Mouse (Mus musculus) CH12.LX (cell line): Measurements from ENCODE around the gene Gad1. TPM values are rescaled to one million over a fixed set of nuclear protein-coding genes. Genes with fewer than 3 reads are reported as not detected.

ENCODE experiments used
- DNase-seq: peaks from one replicate; pipeline ENCODE4 v3.0.0-alpha.2; 2013; ENCODE audit errors: extremely low read depth
- H3K27ac ChIP-seq: 2 replicates; pipeline ENCODE4 v1.5.1; 2012; ENCODE audit warnings: low read depth, mild to moderate bottlenecking, control low read depth, moderate library complexity; ENCODE audit not compliant: insufficient read depth
- H3K27me3 ChIP-seq: replicated peaks from 2 replicates; pipeline ENCODE3; 2012; ENCODE audit warnings: inconsistent platforms
- H3K36me3 ChIP-seq, 2 experiments: replicated peaks in 1 of 2; 2 replicates each; pipeline versions ENCODE3 to v1.6.1; 2012; ENCODE audit warnings: inconsistent platforms in 1 of 2, low read length in 1 of 2, mild to moderate bottlenecking in 1 of 2, mixed read lengths in 1 of 2, moderate library complexity in 1 of 2; ENCODE audit not compliant: control insufficient read depth in 1 of 2, insufficient read depth in 1 of 2
- H3K4me1 ChIP-seq, 2 experiments: 2 replicates each; pipeline ENCODE4 v1.6.1; 2012; ENCODE audit warnings: inconsistent platforms in 1 of 2, moderate library complexity in 1 of 2; ENCODE audit not compliant: insufficient read depth in 2 of 2, control insufficient read depth in 1 of 2
- H3K4me2 ChIP-seq: 2 replicates; pipeline ENCODE4 v1.6.1; 2012; ENCODE audit warnings: low read depth, mild to moderate bottlenecking, control low read depth; ENCODE audit not compliant: poor library complexity, insufficient read depth, severe bottlenecking
- H3K4me3 ChIP-seq, 3 experiments: fragments of 150-350 bp in 1 of 3; sonication (generic) in 1 of 3; replicated peaks in 1 of 3; 2 replicates each; pipeline versions ENCODE3 to v1.5.1; 2011 to 2012; ENCODE audit warnings: low read depth in 2 of 3, low read length in 2 of 3, mild to moderate bottlenecking in 2 of 3, moderate library complexity in 2 of 3, control low read depth in 1 of 3, improper control_type of control experiment in 1 of 3, inconsistent platforms in 1 of 3, mixed read lengths in 1 of 3; ENCODE audit not compliant: poor library complexity in 1 of 3
- H3K79me2 ChIP-seq: replicated peaks from 2 replicates; pipeline ENCODE4 v1.6.1; 2012; ENCODE audit warnings: mild to moderate bottlenecking, moderate library complexity; ENCODE audit not compliant: control insufficient read depth, poor library complexity, insufficient read depth, severe bottlenecking; ENCODE audit errors: extremely low read depth
- H3K9ac ChIP-seq: 2 replicates; pipeline ENCODE4 v1.6.1; 2012; ENCODE audit warnings: low read depth, mild to moderate bottlenecking, control low read depth, moderate library complexity; ENCODE audit not compliant: insufficient read depth
- H3K9me3 ChIP-seq: replicated peaks from 2 replicates; pipeline ENCODE3; 2012; ENCODE audit warnings: low read length, inconsistent platforms, mixed read lengths
- CHD1 ChIP-seq: IDR thresholded peaks from 2 replicates; pipeline ENCODE4 v1.6.1; 2012; ENCODE audit warnings: low read depth, low read length, improper control_type of control experiment, inconsistent platforms
- E2F4 ChIP-seq: IDR thresholded peaks from 2 replicates; pipeline ENCODE4 v1.6.1; 2011; ENCODE audit warnings: low read depth, low read length, improper control_type of control experiment; ENCODE audit not compliant: insufficient replicate concordance
- ELF1 ChIP-seq: IDR thresholded peaks from 2 replicates; pipeline ENCODE4 v1.6.1; 2014; ENCODE audit warnings: low read depth, mild to moderate bottlenecking, inconsistent platforms, low read length, improper control_type of control experiment
- ETS1 ChIP-seq: conservative IDR thresholded peaks from 2 replicates; pipeline ENCODE4 v1.6.1; 2012; ENCODE audit warnings: low read depth, mild to moderate bottlenecking, inconsistent platforms, low read length, improper control_type of control experiment, moderate library complexity
- HCFC1 ChIP-seq: IDR thresholded peaks from 2 replicates; pipeline ENCODE4 v1.6.1; 2012; ENCODE audit warnings: low read depth, mild to moderate bottlenecking, inconsistent platforms, low read length, improper control_type of control experiment
- IRF4 ChIP-seq: IDR thresholded peaks from 2 replicates; pipeline ENCODE4 v1.6.1; 2014; ENCODE audit warnings: low read depth, mild to moderate bottlenecking, inconsistent platforms, low read length, improper control_type of control experiment
- MAX ChIP-seq: IDR thresholded peaks from 2 replicates; pipeline ENCODE4 v1.6.1; 2011; ENCODE audit warnings: low read length, improper control_type of control experiment
- MEF2A ChIP-seq: IDR thresholded peaks from 2 replicates; pipeline ENCODE4 v1.6.1; 2014; ENCODE audit warnings: low read depth, mild to moderate bottlenecking, inconsistent platforms, low read length, improper control_type of control experiment, borderline replicate concordance
- NRF1 ChIP-seq: IDR thresholded peaks from 2 replicates; pipeline ENCODE4 v1.6.1; 2014; ENCODE audit warnings: low read depth, mild to moderate bottlenecking, inconsistent platforms, low read length, improper control_type of control experiment, moderate library complexity
- ZKSCAN1 ChIP-seq: IDR thresholded peaks from 2 replicates; pipeline ENCODE4 v1.6.1; 2012; ENCODE audit warnings: low read depth, inconsistent platforms, low read length, improper control_type of control experiment, borderline replicate concordance
- ZMIZ1 ChIP-seq: IDR thresholded peaks from 2 replicates; pipeline ENCODE4 v1.6.1; 2012; ENCODE audit warnings: low read depth, mild to moderate bottlenecking, inconsistent platforms, low read length, improper control_type of control experiment
- ZNF384 ChIP-seq: IDR thresholded peaks from 2 replicates; pipeline ENCODE4 v1.6.1; 2012; ENCODE audit warnings: low read depth, low read length, improper control_type of control experiment, inconsistent platforms
- dilution Hi-C: fragments of 300-500 bp; cut with MboI; formaldehyde crosslinking; loops from 2 replicates; pipeline ENCODE4 v1.14.3; 2020; ENCODE audit warnings: low sequenced_read_pairs; ENCODE audit not compliant: extremely low pct_unique_long_range_greater_than_20kb, extremely low pct_ligation_motif_present
- in situ Hi-C: fragments of 300-500 bp; cut with MboI; formaldehyde crosslinking; loops from 3 replicates; pipeline ENCODE4 v1.14.3; 2019; ENCODE audit warnings: low sequenced_read_pairs, low pct_ligation_motif_present, low pct_unique_long_range_greater_than_20kb, mixed read lengths
- polyA plus RNA-seq: library from polyadenylated mRNA; unstranded; fragments of >175 nt; gene quantifications from 2 replicates; pipeline ENCODE4 v1.2.1, GENCODE M21; 2012; ENCODE audit warnings: low read depth; ENCODE audit not compliant: insufficient read length
- total RNA-seq, 2 experiments: library from RNA; depleted of rRNA; stranded (reverse); fragments of 300-350 nt in 1 of 2; fragments of >200 nt in 1 of 2; gene quantifications; 2 replicates each; pipeline ENCODE4 v1.2.3; 2012 to 2014

Gad1 gene
- total and polyA plus RNA-seq, 3 experiments: 1.3 to 1.9 (median 1.4) TPM

DNA sequence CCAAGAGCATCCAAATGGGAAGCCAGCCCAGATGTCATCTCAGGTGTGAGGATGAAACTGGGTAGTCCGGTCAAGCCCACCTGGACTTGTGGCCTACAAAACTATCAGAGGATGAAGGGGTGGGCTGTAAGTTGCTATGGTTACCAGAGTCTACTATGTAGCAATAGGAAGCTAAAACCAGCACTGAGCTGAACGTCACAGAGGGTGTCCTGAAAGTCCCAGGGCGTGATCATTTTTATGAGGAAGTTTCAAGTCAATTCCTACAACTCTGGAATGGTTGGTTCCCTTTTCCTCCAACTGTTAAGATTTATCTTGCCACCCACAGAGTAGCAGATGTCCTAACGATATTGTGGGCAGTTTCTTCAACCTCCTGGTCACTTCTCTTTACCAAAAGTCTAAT is 69.4 kb downstream of the Gad1 start:
- dilution Hi-C loops: no loop called here
- in situ Hi-C loops: no loop called here
- DNase-seq: no peak
- Histone ChIP-seq H3K79me2 (no peaks in the 10 kb centered on the region), H3K4me3 (no peak overlapping the region), H3K36me3 (no peaks in the 10 kb centered on the region), H3K4me1 (peaks cover 7 to 18% of the 10 kb centered on the region in 2 experiments; a peak in 2 of 4 replicates), H3K4me2 (no peak overlapping the region), H3K9me3 (peaks cover 2% of the 10 kb centered on the region)
- TF ChIP-seq MAX (no peak), ZMIZ1 (no peak), E2F4 (no peak), ZNF384 (no peak), CHD1 (no peak), ETS1 (no peak), NRF1 (no peak), IRF4 (no peak)
- TF ChIP-seq, all 38 proteins: peak for 0
- H3K9ac ChIP-seq: no peak overlapping the region
- H3K27ac ChIP-seq: no peak overlapping the region
- H3K27me3 ChIP-seq: peaks cover 2% of the 10 kb centered on the region

DNA sequence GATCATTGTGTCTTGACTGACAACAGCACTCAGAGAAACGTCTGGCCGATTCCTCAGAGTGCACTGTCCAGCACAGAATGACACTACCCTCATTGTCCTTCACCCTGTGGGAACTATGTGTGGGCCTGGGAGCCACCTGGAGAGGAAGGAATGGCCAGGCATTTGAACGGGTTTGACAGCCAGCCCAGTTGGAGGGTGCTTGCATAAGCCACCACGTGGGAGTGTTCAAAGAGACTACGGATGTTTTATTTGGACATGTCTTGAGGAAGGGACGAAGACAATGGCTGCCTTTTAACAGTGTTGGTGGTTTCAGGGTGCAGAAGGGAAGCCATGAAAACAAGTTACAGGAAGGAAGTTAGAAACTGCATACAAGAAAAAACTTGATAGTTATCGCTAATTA is 72.9 kb downstream of the Gad1 start:
- no peak for DNase-seq
- TF ChIP-seq MEF2A (no peak), ELF1 (no peak), ZKSCAN1 (no peak)
- Histone ChIP-seq H3K79me2 (no peaks in the 10 kb centered on the region), H3K36me3 (no peaks in the 10 kb centered on the region), H3K4me2 (no peak overlapping the region), H3K27ac (no peak overlapping the region), H3K9me3 (peaks cover 5% of the 10 kb centered on the region), H3K27me3 (peaks cover 2% of the 10 kb centered on the region), H3K4me3 (no peak overlapping the region), H3K4me1 (peaks cover 0 to 15% of the 10 kb centered on the region in 2 experiments; a peak in 2 of 4 replicates), H3K9ac (no peak overlapping the region)
- dilution Hi-C loops (no loop called here), in situ Hi-C loops (no loop called here)

DNA sequence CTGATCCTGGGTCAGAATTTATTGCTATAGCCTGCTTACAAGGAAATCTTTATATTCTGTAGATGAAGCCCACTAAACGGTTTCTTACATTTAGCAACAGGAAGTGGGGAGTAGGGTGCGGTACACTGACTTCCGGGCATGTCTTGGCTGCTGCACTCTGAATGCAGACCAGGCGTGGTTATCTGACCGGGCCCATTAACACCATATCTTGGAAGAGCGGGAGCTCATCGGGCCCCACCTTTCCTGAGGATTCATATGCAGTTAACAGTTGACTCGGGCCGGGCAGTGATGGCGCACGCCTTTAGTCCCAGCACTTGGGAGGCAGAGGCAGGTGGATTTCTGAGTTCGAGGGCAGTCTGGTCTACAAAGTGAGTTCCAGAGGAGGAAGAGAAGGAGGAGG is 75.5 kb downstream of the Gad1 start:
- dilution Hi-C loops: no loop called here
- no peak for DNase-seq

More for the DNA sequence above, 75.5 kb downstream of the Gad1 start:
- TF ChIP-seq HCFC1: no peak
- no peak overlapping the region for H3K27ac ChIP-seq
- in situ Hi-C loops: no loop called here
- no peak overlapping the region for H3K4me3 ChIP-seq
- no peaks in the 10 kb centered on the region for H3K36me3 ChIP-seq
- H3K9me3 ChIP-seq: peaks cover 5% of the 10 kb centered on the region
- no peak overlapping the region for H3K9ac ChIP-seq
- peaks cover 0 to 19% of the 10 kb centered on the region in 2 experiments; a peak in 2 of 4 replicates for H3K4me1 ChIP-seq
- H3K4me2 ChIP-seq: no peak overlapping the region
- no peaks in the 10 kb centered on the region for H3K27me3 ChIP-seq
- no peaks in the 10 kb centered on the region for H3K79me2 ChIP-seq
